Mouse (Mus musculus) heart, embryonic 14.5 days (tissue): Measurements from ENCODE around the gene Pnp. TPM values are rescaled to one million over a fixed set of nuclear protein-coding genes. Genes with fewer than 3 reads are reported as not detected.
"Not testable (repeated sequence)": the region's sequence is repeated elsewhere in the genome, so short reads cannot be mapped to it uniquely, and the experiment has no call there.

Experiments
- ATAC-seq: fragments of 200-750 bp; cut with Nextera tagmentation; 2 replicates; pipeline ENCODE4 v1.8.0; 2017; ENCODE audit warnings: low read depth, moderate TSS enrichment; ENCODE audit not compliant: insufficient number of reproducible peaks, insufficient read depth, low FRiP score
- H3K27ac ChIP-seq, 2 experiments: fragments of 200-500 bp in 1 of 2; fragments of 300-500 bp in 1 of 2; sonication (generic) in 1 of 2; replicated peaks in 1 of 2; 2 replicates each; pipeline ENCODE4 v1.5.1; 2012 to 2014; ENCODE audit warnings: low read depth in 2 of 2, low read length in 2 of 2, control low read depth in 1 of 2, mild to moderate bottlenecking in 1 of 2, mixed read lengths in 1 of 2; ENCODE audit not compliant: control insufficient read depth in 1 of 2, insufficient read depth in 1 of 2
- H3K27me3 ChIP-seq: fragments of 300-500 bp; sonication (generic); 2 replicates; pipeline ENCODE4 v1.6.1; 2014; ENCODE audit warnings: mild to moderate bottlenecking, low read length, control low read depth; ENCODE audit not compliant: control insufficient read depth, insufficient read depth
- H3K36me3 ChIP-seq: fragments of 300-500 bp; sonication (generic); 2 replicates; pipeline ENCODE4 v1.6.1; 2014; ENCODE audit warnings: mild to moderate bottlenecking, control low read depth, low read length, mixed read lengths; ENCODE audit not compliant: control insufficient read depth, insufficient read depth
- H3K4me1 ChIP-seq, 2 experiments: fragments of 200-500 bp in 1 of 2; fragments of 300-500 bp in 1 of 2; sonication (generic) in 1 of 2; 2 replicates each; pipeline ENCODE4 v1.6.1; 2012 to 2014; ENCODE audit warnings: low read length in 2 of 2, control low read depth in 1 of 2, mixed read lengths in 1 of 2; ENCODE audit not compliant: control insufficient read depth in 2 of 2, insufficient read depth in 2 of 2
- H3K4me2 ChIP-seq: fragments of 300-500 bp; sonication (generic); 2 replicates; pipeline ENCODE4 v1.6.1; 2014; ENCODE audit warnings: mild to moderate bottlenecking, low read length
- H3K4me3 ChIP-seq, 2 experiments: fragments of 200-500 bp in 1 of 2; fragments of 300-500 bp in 1 of 2; sonication (generic) in 1 of 2; 2 replicates each; pipeline ENCODE4 v1.5.1; 2012 to 2014; ENCODE audit warnings: low read length in 2 of 2, mild to moderate bottlenecking in 2 of 2, control low read depth in 1 of 2, low read depth in 1 of 2, moderate library complexity in 1 of 2; ENCODE audit not compliant: control insufficient read depth in 1 of 2, insufficient read depth in 1 of 2
- H3K9ac ChIP-seq: fragments of 300-500 bp; sonication (generic); 2 replicates; pipeline ENCODE4 v1.6.1; 2014; ENCODE audit warnings: mild to moderate bottlenecking, low read length
- H3K9me3 ChIP-seq: fragments of 300-500 bp; sonication (generic); 2 replicates; pipeline ENCODE4 v1.6.1; 2016; ENCODE audit warnings: low read length, control low read depth; ENCODE audit not compliant: control insufficient read depth
- WGBS: fragments of 180-500 bp; shearing (Covaris S2); extraction: QIAGEN DNeasy Blood & Tissue Kit; methylation state at CpG from one replicate; pipeline ENCODE4 v1.1.7; 2014; 5-methylcytosine and 5-hydroxymethylcytosine counted together
- polyA plus RNA-seq: library from polyadenylated mRNA; unstranded; fragments of >200 nt; fragmentation: Nextera tagmentation; extraction: Ambion mirVana; gene quantifications from 2 replicates; pipeline ENCODE4 v1.2.1, GENCODE M21; 2014

Pnp gene
- polyA plus RNA-seq, 1 experiment from 2014 or later: 30.5 TPM

DNA sequence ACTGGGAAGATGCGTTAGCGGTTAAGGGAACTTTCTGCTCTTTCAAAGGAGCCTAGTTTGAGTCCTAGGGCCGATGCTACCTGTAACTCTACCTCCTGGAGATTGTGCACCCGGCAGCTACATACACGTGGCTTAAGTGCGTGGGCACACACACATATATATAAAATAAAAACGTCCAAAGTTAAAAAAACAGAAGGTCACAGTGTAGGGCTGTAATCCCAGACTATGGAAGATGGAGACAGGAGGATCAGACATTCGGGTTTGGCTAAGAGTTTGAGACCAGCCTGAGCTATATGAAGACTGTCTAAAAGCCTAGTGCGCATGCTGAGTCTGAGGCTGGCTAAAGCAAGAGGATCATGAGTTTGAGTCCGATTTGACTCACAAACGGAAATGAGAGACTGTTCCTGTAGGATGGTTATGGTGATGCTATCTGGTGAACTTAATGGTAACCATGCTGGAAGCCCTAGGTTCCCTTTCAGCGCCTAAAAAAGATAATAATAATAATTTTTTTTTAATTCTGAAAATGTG is 675 bp downstream of the Pnp start:
- Histone ChIP-seq H3K4me1 (peaks cover 5 to 10% of the 10 kb centered on the region in 2 experiments; a peak in 3 of 4 replicates), H3K9ac (peak overlapping the region; percentile 80), H3K27me3 (no peaks in the 10 kb centered on the region), H3K4me3 (peak overlapping the region; percentile 86 to 97), H3K36me3 (peaks cover 30% of the 10 kb centered on the region), H3K4me2 (peak overlapping the region; percentile 84), H3K27ac (peak overlapping the region; percentile 89 to 97), H3K9me3 (no peaks in the 10 kb centered on the region)
- WGBS: 12% methylated on average over 12 of the region's 12 CpGs
- ATAC-seq: no peak

DNA sequence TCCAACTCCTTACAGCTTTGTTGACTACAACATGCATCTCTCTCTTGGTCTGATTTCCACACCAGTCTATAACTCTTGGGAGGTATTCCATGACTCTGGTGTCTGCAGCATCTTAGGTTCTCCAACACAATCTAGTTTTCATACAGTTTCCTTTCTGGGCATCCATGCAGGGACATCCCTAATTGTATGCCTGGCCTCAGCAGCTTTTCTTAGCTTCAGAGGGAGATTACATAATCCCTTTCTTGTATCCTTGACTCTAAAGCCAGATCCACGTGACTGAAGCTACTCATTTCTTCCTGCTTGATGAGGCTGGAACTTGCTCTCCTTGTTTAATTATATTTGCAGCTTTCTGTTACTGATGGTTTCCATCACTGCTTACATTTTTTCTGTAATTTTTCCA is 5.8 kb downstream of the Pnp start:
- no peaks in the 10 kb centered on the region for H3K27me3 ChIP-seq
- no peak overlapping the region for H3K27ac ChIP-seq
- ATAC-seq: no peak
- no peaks in the 10 kb centered on the region for H3K4me1 ChIP-seq
- no peaks in the 10 kb centered on the region for H3K36me3 ChIP-seq
- no peaks in the 10 kb centered on the region for H3K9me3 ChIP-seq
- no peak overlapping the region for H3K9ac ChIP-seq
- no peak overlapping the region for H3K4me3 ChIP-seq
- H3K4me2 ChIP-seq: no peak overlapping the region
- WGBS: 60% methylated on average over 1 of the region's 1 CpGs

- H3K4me1 ChIP-seq: no peaks in the 10 kb centered on the region
- no peak overlapping the region for H3K9ac ChIP-seq
- H3K36me3 ChIP-seq: no peaks in the 10 kb centered on the region
- 79% methylated on average over 3 of the region's 3 CpGs for WGBS
- no peaks in the 10 kb centered on the region for H3K9me3 ChIP-seq
- no peak overlapping the region for H3K4me3 ChIP-seq
- H3K27me3 ChIP-seq: no peaks in the 10 kb centered on the region
- no peak for ATAC-seq
- H3K4me2 ChIP-seq: no peak overlapping the region
- H3K27ac ChIP-seq: no peak overlapping the region
These were observed 7.4 kb downstream of the Pnp start for GRCm38 (mm10) chr14:50938119-50938908.

- Histone ChIP-seq H3K36me3 (no peaks in the 10 kb centered on the region), H3K9me3 (no peaks in the 10 kb centered on the region), H3K4me3 (no peak overlapping the region), H3K27me3 (no peaks in the 10 kb centered on the region), H3K27ac (no peak overlapping the region), H3K4me1 (peaks cover 2% of the 10 kb centered on the region in 2 experiments; a peak in 2 of 4 replicates), H3K4me2 (no peak overlapping the region), H3K9ac (no peak overlapping the region)
- no peak for ATAC-seq
- 31% methylated on average over 2 of the region's 2 CpGs for WGBS
These were observed 8.1 kb downstream of the Pnp start for GRCm38 (mm10) chr14:50938940-50939339.

GRCm38 (mm10) chr14:50943932-50944667 is 13.2 kb downstream of the Pnp start, which contains the start of gene Gm49342:
Gm49342 (plus strand) TSS chr14:50944517.
- WGBS: 12% methylated on average over 31 of the region's 31 CpGs
- peak within 1 kb of the TSS; percentile 88 for H3K27ac ChIP-seq
- no peaks in the 10 kb centered on the region for H3K36me3 ChIP-seq
- H3K9ac ChIP-seq: peak within 1 kb of the TSS; percentile 57
- H3K4me1 ChIP-seq: peaks cover 4% of the 10 kb centered on the region in 2 experiments; a peak in 2 of 4 replicates
- peak within 1 kb of the TSS; percentile 46 to 55 for H3K4me3 ChIP-seq
- ATAC-seq: peak; percentile 99
- H3K4me2 ChIP-seq: peak within 1 kb of the TSS; percentile 64
- H3K9me3 ChIP-seq: no peaks in the 10 kb centered on the region
- no peaks in the 10 kb centered on the region for H3K27me3 ChIP-seq

GRCm38 (mm10) chr14:50944668-50945033 is 13.8 kb downstream of the Pnp start:
- Histone ChIP-seq H3K9ac (peak overlapping the region; percentile 57), H3K27ac (peak overlapping the region; percentile 88), H3K4me2 (peak overlapping the region; percentile 64), H3K4me3 (peak overlapping the region; percentile 46 to 55)
- not testable (repeated sequence) for H3K27me3 ChIP-seq, H3K4me1 ChIP-seq, H3K9me3 ChIP-seq, H3K36me3 ChIP-seq
- WGBS: under 1% methylated on average over 14 of the region's 15 CpGs
- ATAC-seq: peak; percentile 91

DNA sequence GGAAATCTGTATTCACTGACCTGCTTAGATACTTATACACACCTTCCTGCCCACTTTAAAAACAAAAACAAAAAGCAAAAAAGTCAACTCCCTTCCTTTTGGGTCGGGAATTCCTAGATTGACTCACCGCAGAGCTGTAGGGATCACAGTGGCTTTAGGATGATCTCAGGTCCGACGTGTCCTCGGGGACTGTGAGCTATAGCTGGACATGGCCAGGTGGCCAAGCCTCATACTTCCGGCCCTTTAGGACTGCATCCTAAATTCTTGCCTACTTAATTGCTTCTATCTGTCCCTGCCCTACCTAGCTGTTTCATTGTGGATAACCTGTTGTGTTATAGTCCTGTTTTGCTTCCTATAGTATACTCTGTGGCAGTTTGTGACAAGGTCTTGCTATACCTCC is 14.2 kb downstream of the Pnp start:
- Histone ChIP-seq H3K9ac (peak overlapping the region; percentile 57), H3K4me3 (peak overlapping the region; percentile 46 to 55), H3K27ac (peak overlapping the region; percentile 88), H3K4me2 (peak overlapping the region; percentile 64)
- 5% methylated on average over 6 of the region's 6 CpGs for WGBS
- H3K27me3 ChIP-seq, ATAC-seq, H3K4me1 ChIP-seq, H3K9me3 ChIP-seq, H3K36me3 ChIP-seq: not testable (repeated sequence)
